Mouse (Mus musculus) spleen, adult 12 weeks (tissue): ENCODE results near the gene Gm14085.
"Not testable (repeated sequence)": the region's sequence is repeated elsewhere in the genome, so short reads cannot be mapped to it uniquely, and the experiment has no call there.

ENCODE experiments used
- DNase-seq: peaks from one replicate; pipeline ENCODE4 v3.0.0; 2022; ENCODE audit warnings: low spot score

The Gm14085 gene

GRCm38 (mm10) chr2:122484641-122485040, at the start of gene Gm14085:
TSS of gene Gm14085 (plus strand) at chr2:122484941.
- no peak for DNase-seq

- DNase-seq, result not testable (repeated sequence)
These were observed 45.8 kb upstream of the Gm14085 start for GRCm38 (mm10) chr2:122438706-122439482.

GRCm38 (mm10) chr2:122440521-122440920, 44.2 kb upstream of the Gm14085 start:
- DNase-seq, result not testable (repeated sequence)

GRCm38 (mm10) chr2:122441000-122441933, 43.5 kb upstream of the Gm14085 start:
- no peak for DNase-seq

GRCm38 (mm10) chr2:122450351-122450750, 34.4 kb upstream of the Gm14085 start:
- no peak for DNase-seq

GRCm38 (mm10) chr2:122452426-122452825, 32.3 kb upstream of the Gm14085 start:
- DNase-seq, result no peak

GRCm38 (mm10) chr2:122466901-122467300, 17.8 kb upstream of the Gm14085 start:
- no peak for DNase-seq

- DNase-seq, result peak; percentile 81
These were observed 17.3 kb upstream of the Gm14085 start for GRCm38 (mm10) chr2:122467351-122468013.

GRCm38 (mm10) chr2:122469221-122469620, 15.5 kb upstream of the Gm14085 start:
- no peak for DNase-seq

GRCm38 (mm10) chr2:122476585-122476984, 8.2 kb upstream of the Gm14085 start:
- no peak for DNase-seq

- DNase-seq, result not testable (repeated sequence)
These were observed 954 bp upstream of the Gm14085 start for GRCm38 (mm10) chr2:122483787-122484186.

- DNase-seq, result not testable (repeated sequence)
These were observed 913 bp downstream of the Gm14085 start for GRCm38 (mm10) chr2:122485654-122486053.

- DNase-seq, result not testable (repeated sequence)
These were observed 1.4 kb downstream of the Gm14085 start for GRCm38 (mm10) chr2:122486122-122486521.

- no peak for DNase-seq
These were observed 1.9 kb downstream of the Gm14085 start for GRCm38 (mm10) chr2:122486674-122487073.

- DNase-seq, result not testable (repeated sequence)
These were observed 45.0 kb downstream of the Gm14085 start for GRCm38 (mm10) chr2:122529696-122530095.

GRCm38 (mm10) chr2:122531290-122531689, 46.5 kb downstream of the Gm14085 start:
- no peak for DNase-seq

- no peak for DNase-seq
These were observed 47.0 kb downstream of the Gm14085 start for GRCm38 (mm10) chr2:122531726-122532125.

GRCm38 (mm10) chr2:122532136-122532801, 47.5 kb downstream of the Gm14085 start:
- no peak for DNase-seq

- no peak for DNase-seq
These were observed 48.1 kb downstream of the Gm14085 start for GRCm38 (mm10) chr2:122532802-122533186.

- DNase-seq, result no peak
These were observed 48.6 kb downstream of the Gm14085 start for GRCm38 (mm10) chr2:122533378-122533777.

- DNase-seq, result no peak
These were observed 49.9 kb downstream of the Gm14085 start for GRCm38 (mm10) chr2:122534671-122535070.

- DNase-seq, result no peak
These were observed 73.6 kb downstream of the Gm14085 start for GRCm38 (mm10) chr2:122558317-122558716.
